Mouse (Mus musculus) CH12.LX (cell line): ENCODE data around the gene Lrrc28. TPM values are rescaled to one million over a fixed set of nuclear protein-coding genes. Genes with fewer than 3 reads are reported as not detected.

ENCODE experiments used
- DNase-seq: peaks from one replicate; pipeline ENCODE4 v3.0.0-alpha.2; 2013; ENCODE audit errors: extremely low read depth
- H3K27ac ChIP-seq: 2 replicates; pipeline ENCODE4 v1.5.1; 2012; ENCODE audit warnings: low read depth, mild to moderate bottlenecking, control low read depth, moderate library complexity; ENCODE audit not compliant: insufficient read depth
- H3K27me3 ChIP-seq: replicated peaks from 2 replicates; pipeline ENCODE3; 2012; ENCODE audit warnings: inconsistent platforms
- H3K36me3 ChIP-seq, 2 experiments: replicated peaks in 1 of 2; 2 replicates each; pipeline versions ENCODE3 to v1.6.1; 2012; ENCODE audit warnings: inconsistent platforms in 1 of 2, low read length in 1 of 2, mild to moderate bottlenecking in 1 of 2, mixed read lengths in 1 of 2, moderate library complexity in 1 of 2; ENCODE audit not compliant: control insufficient read depth in 1 of 2, insufficient read depth in 1 of 2
- H3K4me1 ChIP-seq, 2 experiments: 2 replicates each; pipeline ENCODE4 v1.6.1; 2012; ENCODE audit warnings: inconsistent platforms in 1 of 2, moderate library complexity in 1 of 2; ENCODE audit not compliant: insufficient read depth in 2 of 2, control insufficient read depth in 1 of 2
- H3K4me2 ChIP-seq: 2 replicates; pipeline ENCODE4 v1.6.1; 2012; ENCODE audit warnings: low read depth, mild to moderate bottlenecking, control low read depth; ENCODE audit not compliant: poor library complexity, insufficient read depth, severe bottlenecking
- H3K4me3 ChIP-seq, 3 experiments: fragments of 150-350 bp in 1 of 3; sonication (generic) in 1 of 3; replicated peaks in 1 of 3; 2 replicates each; pipeline versions ENCODE3 to v1.5.1; 2011 to 2012; ENCODE audit warnings: low read depth in 2 of 3, low read length in 2 of 3, mild to moderate bottlenecking in 2 of 3, moderate library complexity in 2 of 3, control low read depth in 1 of 3, improper control_type of control experiment in 1 of 3, inconsistent platforms in 1 of 3, mixed read lengths in 1 of 3; ENCODE audit not compliant: poor library complexity in 1 of 3
- H3K79me2 ChIP-seq: replicated peaks from 2 replicates; pipeline ENCODE4 v1.6.1; 2012; ENCODE audit warnings: mild to moderate bottlenecking, moderate library complexity; ENCODE audit not compliant: control insufficient read depth, poor library complexity, insufficient read depth, severe bottlenecking; ENCODE audit errors: extremely low read depth
- H3K9ac ChIP-seq: 2 replicates; pipeline ENCODE4 v1.6.1; 2012; ENCODE audit warnings: low read depth, mild to moderate bottlenecking, control low read depth, moderate library complexity; ENCODE audit not compliant: insufficient read depth
- H3K9me3 ChIP-seq: replicated peaks from 2 replicates; pipeline ENCODE3; 2012; ENCODE audit warnings: low read length, inconsistent platforms, mixed read lengths
- BHLHE40 ChIP-seq: IDR thresholded peaks from 2 replicates; pipeline ENCODE4 v1.6.1; 2011; ENCODE audit warnings: mild to moderate bottlenecking, low read depth, low read length, improper control_type of control experiment
- CHD1 ChIP-seq: IDR thresholded peaks from 2 replicates; pipeline ENCODE4 v1.6.1; 2012; ENCODE audit warnings: low read depth, low read length, improper control_type of control experiment, inconsistent platforms
- CTCF ChIP-seq, 2 experiments: IDR thresholded peaks in 1 of 2; conservative IDR thresholded peaks in 1 of 2; 2 replicates each; pipeline ENCODE4 v1.5.1; 2011 to 2012; ENCODE audit warnings: low read depth in 2 of 2, low read length in 2 of 2, improper control_type of control experiment in 1 of 2, inconsistent platforms in 1 of 2, mild to moderate bottlenecking in 1 of 2, moderate library complexity in 1 of 2
- E2F4 ChIP-seq: IDR thresholded peaks from 2 replicates; pipeline ENCODE4 v1.6.1; 2011; ENCODE audit warnings: low read depth, low read length, improper control_type of control experiment; ENCODE audit not compliant: insufficient replicate concordance
- ELF1 ChIP-seq: IDR thresholded peaks from 2 replicates; pipeline ENCODE4 v1.6.1; 2014; ENCODE audit warnings: low read depth, mild to moderate bottlenecking, inconsistent platforms, low read length, improper control_type of control experiment
- GABPA ChIP-seq: IDR thresholded peaks from 2 replicates; pipeline ENCODE4 v1.6.1; 2012; ENCODE audit warnings: low read depth, low read length, improper control_type of control experiment, inconsistent platforms; ENCODE audit not compliant: insufficient replicate concordance
- HCFC1 ChIP-seq: IDR thresholded peaks from 2 replicates; pipeline ENCODE4 v1.6.1; 2012; ENCODE audit warnings: low read depth, mild to moderate bottlenecking, inconsistent platforms, low read length, improper control_type of control experiment
- MAFK ChIP-seq: IDR thresholded peaks from 2 replicates; pipeline ENCODE4 v1.6.1; 2011; ENCODE audit warnings: low read length, improper control_type of control experiment; ENCODE audit not compliant: insufficient replicate concordance
- MYC ChIP-seq: IDR thresholded peaks from 2 replicates; pipeline ENCODE4 v1.6.1; 2011; ENCODE audit warnings: low read depth, mild to moderate bottlenecking, improper control_type of control experiment, low read length
- NELFE ChIP-seq: IDR thresholded peaks from 2 replicates; pipeline ENCODE4 v1.6.1; 2011; ENCODE audit warnings: low read depth, low read length, improper control_type of control experiment
- NRF1 ChIP-seq: IDR thresholded peaks from 2 replicates; pipeline ENCODE4 v1.6.1; 2014; ENCODE audit warnings: low read depth, mild to moderate bottlenecking, inconsistent platforms, low read length, improper control_type of control experiment, moderate library complexity
- POLR2A ChIP-seq: IDR thresholded peaks from 2 replicates; pipeline ENCODE4 v1.6.1; 2011; ENCODE audit warnings: low read depth, mild to moderate bottlenecking, improper control_type of control experiment, low read length
- SIN3A ChIP-seq: IDR thresholded peaks from 2 replicates; pipeline ENCODE4 v1.6.1; 2012; ENCODE audit warnings: low read length, improper control_type of control experiment, inconsistent platforms
- SMC3 ChIP-seq: IDR thresholded peaks from 2 replicates; pipeline ENCODE4 v1.6.1; 2011; ENCODE audit warnings: low read depth, low read length, improper control_type of control experiment
- USF2 ChIP-seq: conservative IDR thresholded peaks from 2 replicates; pipeline ENCODE4 v1.6.1; 2011; ENCODE audit warnings: low read depth, low read length, improper control_type of control experiment
- ZMIZ1 ChIP-seq: IDR thresholded peaks from 2 replicates; pipeline ENCODE4 v1.6.1; 2012; ENCODE audit warnings: low read depth, mild to moderate bottlenecking, inconsistent platforms, low read length, improper control_type of control experiment
- ZNF384 ChIP-seq: IDR thresholded peaks from 2 replicates; pipeline ENCODE4 v1.6.1; 2012; ENCODE audit warnings: low read depth, low read length, improper control_type of control experiment, inconsistent platforms
- dilution Hi-C: fragments of 300-500 bp; cut with MboI; formaldehyde crosslinking; loops from 2 replicates; pipeline ENCODE4 v1.14.3; 2020; ENCODE audit warnings: low sequenced_read_pairs; ENCODE audit not compliant: extremely low pct_unique_long_range_greater_than_20kb, extremely low pct_ligation_motif_present
- in situ Hi-C: fragments of 300-500 bp; cut with MboI; formaldehyde crosslinking; loops from 3 replicates; pipeline ENCODE4 v1.14.3; 2019; ENCODE audit warnings: low sequenced_read_pairs, low pct_ligation_motif_present, low pct_unique_long_range_greater_than_20kb, mixed read lengths
- polyA plus RNA-seq: library from polyadenylated mRNA; unstranded; fragments of >175 nt; gene quantifications from 2 replicates; pipeline ENCODE4 v1.2.1, GENCODE M21; 2012; ENCODE audit warnings: low read depth; ENCODE audit not compliant: insufficient read length
- total RNA-seq, 2 experiments: library from RNA; depleted of rRNA; stranded (reverse); fragments of 300-350 nt in 1 of 2; fragments of >200 nt in 1 of 2; gene quantifications; 2 replicates each; pipeline ENCODE4 v1.2.3; 2012 to 2014

The Lrrc28 gene
- total and polyA plus RNA-seq, 3 experiments: 41.6 to 63.5 (median 59.2) TPM

- H3K9ac ChIP-seq: no peak overlapping the region
- no peak overlapping the region for H3K27ac ChIP-seq
- dilution Hi-C loops: no loop called here
- H3K27me3 ChIP-seq: no peaks in the 10 kb centered on the region
- H3K9me3 ChIP-seq: no peaks in the 10 kb centered on the region
- H3K4me2 ChIP-seq: no peak overlapping the region
- peaks cover 0 to 21% of the 10 kb centered on the region in 2 experiments; a peak in 1 of 4 replicates for H3K4me1 ChIP-seq
- no peaks in the 10 kb centered on the region for H3K79me2 ChIP-seq
- TF ChIP-seq USF2 (no peak), BHLHE40 (no peak), E2F4 (no peak), SMC3 (no peak), HCFC1 (no peak), POLR2A (no peak)
- in situ Hi-C loops: no loop called here
- no peak for DNase-seq
- H3K4me3 ChIP-seq: no peak overlapping the region
- peaks cover 0 to 17% of the 10 kb centered on the region in 2 experiments for H3K36me3 ChIP-seq
Measured at GRCm38 (mm10) chr7:67658110-67658509, 13.0 kb upstream of the Lrrc28 start.

GRCm38 (mm10) chr7:67655186-67655585 is 10.1 kb upstream of the Lrrc28 start:
- H3K27ac ChIP-seq: no peak overlapping the region
- DNase-seq: no peak
- no peak for TF ChIP-seq GABPA
- 0 out of 2 replicates have a peak, but pooled peaks have one; percentile 32 for TF ChIP-seq SIN3A
- no peak for TF ChIP-seq MAFK
- peak; percentile 61 for TF ChIP-seq HCFC1
- in situ Hi-C loops: no loop called here
- H3K9ac ChIP-seq: no peak overlapping the region
- peaks cover 0 to 21% of the 10 kb centered on the region in 2 experiments; a peak in 1 of 4 replicates for H3K4me1 ChIP-seq
- no peaks in the 10 kb centered on the region for H3K9me3 ChIP-seq
- H3K4me3 ChIP-seq: peak overlapping the region in 1 of 3 experiments; percentile 20
- H3K27me3 ChIP-seq: no peaks in the 10 kb centered on the region
- no peaks in the 10 kb centered on the region for H3K79me2 ChIP-seq
- no peak overlapping the region for H3K4me2 ChIP-seq
- H3K36me3 ChIP-seq: peaks cover 0 to 8% of the 10 kb centered on the region in 2 experiments
- dilution Hi-C loops: no loop called here

GRCm38 (mm10) chr7:67654668-67655067 is 9.6 kb upstream of the Lrrc28 start:
- Histone ChIP-seq H3K4me3 (no peak overlapping the region), H3K36me3 (peaks cover 0 to 8% of the 10 kb centered on the region in 2 experiments), H3K4me1 (peaks cover 0 to 21% of the 10 kb centered on the region in 2 experiments; a peak in 1 of 4 replicates), H3K27me3 (no peaks in the 10 kb centered on the region), H3K9ac (no peak overlapping the region), H3K79me2 (no peaks in the 10 kb centered on the region), H3K9me3 (no peaks in the 10 kb centered on the region), H3K27ac (no peak overlapping the region), H3K4me2 (no peak overlapping the region)
- no peak for DNase-seq
- TF ChIP-seq ZMIZ1: no peak
- TF ChIP-seq SMC3: no peak
- no peak for TF ChIP-seq ELF1
- TF ChIP-seq NELFE: no peak
- no peak for TF ChIP-seq POLR2A
- no peak for TF ChIP-seq CHD1
- no peak for TF ChIP-seq MYC
- no peak for TF ChIP-seq E2F4
- no peak for TF ChIP-seq CTCF (conservative IDR thresholded peaks at IDR 0.05 in 1 of 2, IDR thresholded peaks at IDR 0.05 in 1 of 2; ENCODE audit: low read depth in 2 of 2, low read length in 2 of 2)
- no peak for TF ChIP-seq ZNF384
- no peak for TF ChIP-seq NRF1
- dilution Hi-C loops (no loop called here), in situ Hi-C loops (no loop called here)
